Mouse (Mus musculus): Measurements from ENCODE around the gene Taldo1.

GRCm38 (mm10) chr7:141432186-141432611 is 40.2 kb downstream of the Taldo1 start:
- TF ChIP-seq POLR2A (IDR thresholded peaks at IDR 0.05; ENCODE audit: insufficient read length, low read depth): no peak
- TF ChIP-seq USF1 (IDR thresholded peaks at IDR 0.05; ENCODE audit: low read depth): no peak
- peak in 1 of 3 experiments; percentile 27 for TF ChIP-seq MYOD1 (IDR thresholded peaks at IDR 0.05; ENCODE audit: control insufficient read depth in 1 of 3, insufficient read length in 2 of 3, low read depth in 2 of 3)
- no peak for TF ChIP-seq POLR2AphosphoS2 (IDR thresholded peaks at IDR 0.05; ENCODE audit: insufficient read length, low read depth)
- TF ChIP-seq TCF3 (IDR thresholded peaks at IDR 0.05; ENCODE audit: insufficient read length, low read depth): no peak
- no peak for TF ChIP-seq MAX (IDR thresholded peaks at IDR 0.05; ENCODE audit: low read depth)
- no peak for TF ChIP-seq REST (IDR thresholded peaks at IDR 0.05; ENCODE audit: insufficient read depth, insufficient read length)
- no peak for TF ChIP-seq CEBPB (IDR thresholded peaks at IDR 0.05; ENCODE audit: insufficient read depth, poor library complexity, severe bottlenecking)

Data from myocyte (in vitro differentiated cells).